Mouse (Mus musculus) CH12.LX (cell line): ENCODE data around the gene Yjefn3. TPM values are rescaled to one million over a fixed set of nuclear protein-coding genes. Genes with fewer than 3 reads are reported as not detected.
A peak's percentile ranks its signal among the peaks of the same experiment; 100 is the strongest.

Source experiments
- DNase-seq: peaks from one replicate; pipeline ENCODE4 v3.0.0-alpha.2; 2013; ENCODE audit errors: extremely low read depth
- H3K27ac ChIP-seq: 2 replicates; pipeline ENCODE4 v1.5.1; 2012; ENCODE audit warnings: low read depth, mild to moderate bottlenecking, control low read depth, moderate library complexity; ENCODE audit not compliant: insufficient read depth
- H3K27me3 ChIP-seq: replicated peaks from 2 replicates; pipeline ENCODE3; 2012; ENCODE audit warnings: inconsistent platforms
- H3K36me3 ChIP-seq, 2 experiments: replicated peaks in 1 of 2; 2 replicates each; pipeline versions ENCODE3 to v1.6.1; 2012; ENCODE audit warnings: inconsistent platforms in 1 of 2, low read length in 1 of 2, mild to moderate bottlenecking in 1 of 2, mixed read lengths in 1 of 2, moderate library complexity in 1 of 2; ENCODE audit not compliant: control insufficient read depth in 1 of 2, insufficient read depth in 1 of 2
- H3K4me1 ChIP-seq, 2 experiments: 2 replicates each; pipeline ENCODE4 v1.6.1; 2012; ENCODE audit warnings: inconsistent platforms in 1 of 2, moderate library complexity in 1 of 2; ENCODE audit not compliant: insufficient read depth in 2 of 2, control insufficient read depth in 1 of 2
- H3K4me2 ChIP-seq: 2 replicates; pipeline ENCODE4 v1.6.1; 2012; ENCODE audit warnings: low read depth, mild to moderate bottlenecking, control low read depth; ENCODE audit not compliant: poor library complexity, insufficient read depth, severe bottlenecking
- H3K4me3 ChIP-seq, 3 experiments: fragments of 150-350 bp in 1 of 3; sonication (generic) in 1 of 3; replicated peaks in 1 of 3; 2 replicates each; pipeline versions ENCODE3 to v1.5.1; 2011 to 2012; ENCODE audit warnings: low read depth in 2 of 3, low read length in 2 of 3, mild to moderate bottlenecking in 2 of 3, moderate library complexity in 2 of 3, control low read depth in 1 of 3, improper control_type of control experiment in 1 of 3, inconsistent platforms in 1 of 3, mixed read lengths in 1 of 3; ENCODE audit not compliant: poor library complexity in 1 of 3
- H3K79me2 ChIP-seq: replicated peaks from 2 replicates; pipeline ENCODE4 v1.6.1; 2012; ENCODE audit warnings: mild to moderate bottlenecking, moderate library complexity; ENCODE audit not compliant: control insufficient read depth, poor library complexity, insufficient read depth, severe bottlenecking; ENCODE audit errors: extremely low read depth
- H3K9ac ChIP-seq: 2 replicates; pipeline ENCODE4 v1.6.1; 2012; ENCODE audit warnings: low read depth, mild to moderate bottlenecking, control low read depth, moderate library complexity; ENCODE audit not compliant: insufficient read depth
- H3K9me3 ChIP-seq: replicated peaks from 2 replicates; pipeline ENCODE3; 2012; ENCODE audit warnings: low read length, inconsistent platforms, mixed read lengths
- BHLHE40 ChIP-seq: IDR thresholded peaks from 2 replicates; pipeline ENCODE4 v1.6.1; 2011; ENCODE audit warnings: mild to moderate bottlenecking, low read depth, low read length, improper control_type of control experiment
- CTCF ChIP-seq, 2 experiments: IDR thresholded peaks in 1 of 2; conservative IDR thresholded peaks in 1 of 2; 2 replicates each; pipeline ENCODE4 v1.5.1; 2011 to 2012; ENCODE audit warnings: low read depth in 2 of 2, low read length in 2 of 2, improper control_type of control experiment in 1 of 2, inconsistent platforms in 1 of 2, mild to moderate bottlenecking in 1 of 2, moderate library complexity in 1 of 2
- E2F4 ChIP-seq: IDR thresholded peaks from 2 replicates; pipeline ENCODE4 v1.6.1; 2011; ENCODE audit warnings: low read depth, low read length, improper control_type of control experiment; ENCODE audit not compliant: insufficient replicate concordance
- ELF1 ChIP-seq: IDR thresholded peaks from 2 replicates; pipeline ENCODE4 v1.6.1; 2014; ENCODE audit warnings: low read depth, mild to moderate bottlenecking, inconsistent platforms, low read length, improper control_type of control experiment
- HCFC1 ChIP-seq: IDR thresholded peaks from 2 replicates; pipeline ENCODE4 v1.6.1; 2012; ENCODE audit warnings: low read depth, mild to moderate bottlenecking, inconsistent platforms, low read length, improper control_type of control experiment
- IRF4 ChIP-seq: IDR thresholded peaks from 2 replicates; pipeline ENCODE4 v1.6.1; 2014; ENCODE audit warnings: low read depth, mild to moderate bottlenecking, inconsistent platforms, low read length, improper control_type of control experiment
- JUN ChIP-seq: IDR thresholded peaks from 2 replicates; pipeline ENCODE4 v1.6.1; 2011; ENCODE audit warnings: low read depth, mild to moderate bottlenecking, low read length, improper control_type of control experiment, moderate library complexity; ENCODE audit not compliant: insufficient read depth
- MAFK ChIP-seq: IDR thresholded peaks from 2 replicates; pipeline ENCODE4 v1.6.1; 2011; ENCODE audit warnings: low read length, improper control_type of control experiment; ENCODE audit not compliant: insufficient replicate concordance
- MAZ ChIP-seq: IDR thresholded peaks from 2 replicates; pipeline ENCODE4 v1.6.1; 2012; ENCODE audit warnings: low read depth, mild to moderate bottlenecking, inconsistent platforms, low read length, improper control_type of control experiment, moderate library complexity
- NELFE ChIP-seq: IDR thresholded peaks from 2 replicates; pipeline ENCODE4 v1.6.1; 2011; ENCODE audit warnings: low read depth, low read length, improper control_type of control experiment
- TCF12 ChIP-seq: IDR thresholded peaks from 2 replicates; pipeline ENCODE4 v1.6.1; 2014; ENCODE audit warnings: low read depth, mild to moderate bottlenecking, inconsistent platforms, low read length, improper control_type of control experiment
- UBTF ChIP-seq: IDR thresholded peaks from 2 replicates; pipeline ENCODE4 v1.6.1; 2012; ENCODE audit warnings: low read depth, mild to moderate bottlenecking, inconsistent platforms, low read length, improper control_type of control experiment, moderate library complexity
- ZKSCAN1 ChIP-seq: IDR thresholded peaks from 2 replicates; pipeline ENCODE4 v1.6.1; 2012; ENCODE audit warnings: low read depth, inconsistent platforms, low read length, improper control_type of control experiment, borderline replicate concordance
- ZMIZ1 ChIP-seq: IDR thresholded peaks from 2 replicates; pipeline ENCODE4 v1.6.1; 2012; ENCODE audit warnings: low read depth, mild to moderate bottlenecking, inconsistent platforms, low read length, improper control_type of control experiment
- dilution Hi-C: fragments of 300-500 bp; cut with MboI; formaldehyde crosslinking; loops from 2 replicates; pipeline ENCODE4 v1.14.3; 2020; ENCODE audit warnings: low sequenced_read_pairs; ENCODE audit not compliant: extremely low pct_unique_long_range_greater_than_20kb, extremely low pct_ligation_motif_present
- in situ Hi-C: fragments of 300-500 bp; cut with MboI; formaldehyde crosslinking; loops from 3 replicates; pipeline ENCODE4 v1.14.3; 2019; ENCODE audit warnings: low sequenced_read_pairs, low pct_ligation_motif_present, low pct_unique_long_range_greater_than_20kb, mixed read lengths
- polyA plus RNA-seq: library from polyadenylated mRNA; unstranded; fragments of >175 nt; gene quantifications from 2 replicates; pipeline ENCODE4 v1.2.1, GENCODE M21; 2012; ENCODE audit warnings: low read depth; ENCODE audit not compliant: insufficient read length
- total RNA-seq, 2 experiments: library from RNA; depleted of rRNA; stranded (reverse); fragments of 300-350 nt in 1 of 2; fragments of >200 nt in 1 of 2; gene quantifications; 2 replicates each; pipeline ENCODE4 v1.2.3; 2012 to 2014

The Yjefn3 gene
- total and polyA plus RNA-seq, 3 experiments, result 3.3 to 10.5 (median 8.0) TPM

GRCm38 (mm10) chr8:69863387-69864020 lies 39.0 kb downstream of the Yjefn3 start:
- dilution Hi-C loops, result no loop called here
- Histone ChIP-seq H3K9me3 (no peaks in the 10 kb centered on the region), H3K36me3 (peaks cover 2 to 13% of the 10 kb centered on the region in 2 experiments), H3K79me2 (no peaks in the 10 kb centered on the region), H3K27me3 (no peaks in the 10 kb centered on the region), H3K27ac (no peak overlapping the region), H3K4me2 (no peak overlapping the region), H3K9ac (no peak overlapping the region), H3K4me1 (peaks cover 2 to 13% of the 10 kb centered on the region in 2 experiments; a peak in 2 of 4 replicates), H3K4me3 (no peak overlapping the region)
- no peak for TF ChIP-seq ELF1
- TF ChIP-seq NELFE, result no peak
- no peak for TF ChIP-seq JUN
- no peak for TF ChIP-seq MAZ
- no peak for TF ChIP-seq ZMIZ1
- TF ChIP-seq HCFC1, result no peak
- in situ Hi-C loops, result no loop called here
- DNase-seq, result no peak

DNA sequence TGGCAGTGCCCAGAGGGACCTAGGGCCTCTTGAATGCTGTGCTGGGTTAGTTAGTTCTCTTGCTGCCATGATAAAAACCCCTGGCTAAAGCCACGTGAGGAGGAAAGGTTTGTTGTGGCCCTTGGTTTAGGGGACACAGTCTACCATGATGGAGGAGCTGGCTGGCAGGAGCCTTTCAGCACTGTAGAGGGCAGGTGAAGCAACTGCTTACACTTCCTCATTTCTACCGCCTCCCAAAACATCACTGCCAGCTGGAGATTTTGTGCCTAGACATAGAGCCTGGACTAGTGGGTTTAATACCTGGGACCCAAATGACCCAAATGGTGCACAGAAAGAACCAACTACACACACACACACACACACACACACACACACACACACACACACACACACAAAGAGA lies 41.3 kb downstream of the Yjefn3 start:
- no peak for TF ChIP-seq ZKSCAN1
- no peak for TF ChIP-seq JUN
- no peak for TF ChIP-seq BHLHE40
- no peak for TF ChIP-seq UBTF
- no peak for TF ChIP-seq CTCF (conservative IDR thresholded peaks at IDR 0.05 in 1 of 2, IDR thresholded peaks at IDR 0.05 in 1 of 2; ENCODE audit: low read depth in 2 of 2, low read length in 2 of 2)
- no peak for TF ChIP-seq TCF12
- TF ChIP-seq ELF1, result no peak
- TF ChIP-seq IRF4, result no peak
- TF ChIP-seq E2F4, result no peak
- no peak for TF ChIP-seq MAFK
- no peak for TF ChIP-seq NELFE
- dilution Hi-C loops, result no loop called here

More for the DNA sequence above, 41.3 kb downstream of the Yjefn3 start:
- Histone ChIP-seq H3K79me2 (no peaks in the 10 kb centered on the region), H3K4me3 (no peak overlapping the region), H3K9ac (no peak overlapping the region), H3K4me1 (peaks cover 2 to 13% of the 10 kb centered on the region in 2 experiments; a peak in 2 of 4 replicates), H3K36me3 (peaks cover 2 to 13% of the 10 kb centered on the region in 2 experiments), H3K4me2 (no peak overlapping the region), H3K9me3 (no peaks in the 10 kb centered on the region), H3K27me3 (no peaks in the 10 kb centered on the region), H3K27ac (no peak overlapping the region)
- in situ Hi-C loops, result no loop called here
- peak; percentile 11 for DNase-seq
